Mouse (Mus musculus) gastrocnemius, adult 8-10 months (tissue): Measurements from ENCODE around the gene Gps2. TPM values are rescaled to one million over a fixed set of nuclear protein-coding genes. Genes with fewer than 3 reads are reported as not detected.

Experiments
- DNase-seq, 2 experiments: peaks; one replicate each; pipeline ENCODE4 v3.0.0; 2022; ENCODE audit warnings: low spot score in 2 of 2
- total RNA-seq, 4 experiments: library from RNA; stranded (reverse); gene quantifications; 2 replicates each; pipeline ENCODE4 v1.2.4; 2022

The Gps2 gene
- total RNA-seq, 4 experiments from 2014 or later: 38.6 to 53.2 (median 50.3) TPM

- DNase-seq: no peak
Measured at GRCm38 (mm10) chr11:69886907-69887635, 26.6 kb upstream of the Gps2 start.

- DNase-seq: no peak
Measured at GRCm38 (mm10) chr11:69891482-69891881, 22.2 kb upstream of the Gps2 start.

GRCm38 (mm10) chr11:69894671-69895070 is 19.0 kb upstream of the Gps2 start:
- DNase-seq: no peak

DNA sequence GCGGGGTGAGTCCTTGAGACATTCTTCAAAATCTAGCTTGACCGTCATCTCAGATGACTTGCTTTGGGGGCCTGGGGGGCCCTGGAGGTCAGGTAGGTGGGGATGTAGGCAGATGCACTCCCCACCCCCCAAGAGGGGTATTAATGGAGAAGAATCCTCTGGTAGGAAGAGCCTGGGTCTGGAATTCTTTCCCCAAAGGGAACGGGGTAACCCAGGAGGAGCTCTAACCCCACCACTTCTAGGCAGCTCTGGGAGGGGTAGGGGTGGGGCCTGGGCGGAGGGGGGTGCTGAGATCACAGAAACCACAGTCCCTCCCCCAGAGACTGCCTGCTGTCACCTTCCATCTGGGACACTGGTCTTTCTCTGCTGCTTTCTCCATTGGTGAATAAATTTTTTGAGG is 18.4 kb upstream of the Gps2 start, which contains the start of gene Acap1:
Gene Acap1, minus strand, starts transcription at position 249 of the 400 bp plus-strand sequence.
- no peak for DNase-seq

- DNase-seq: no peak
Measured at GRCm38 (mm10) chr11:69899870-69900269, 13.8 kb upstream of the Gps2 start.

DNA sequence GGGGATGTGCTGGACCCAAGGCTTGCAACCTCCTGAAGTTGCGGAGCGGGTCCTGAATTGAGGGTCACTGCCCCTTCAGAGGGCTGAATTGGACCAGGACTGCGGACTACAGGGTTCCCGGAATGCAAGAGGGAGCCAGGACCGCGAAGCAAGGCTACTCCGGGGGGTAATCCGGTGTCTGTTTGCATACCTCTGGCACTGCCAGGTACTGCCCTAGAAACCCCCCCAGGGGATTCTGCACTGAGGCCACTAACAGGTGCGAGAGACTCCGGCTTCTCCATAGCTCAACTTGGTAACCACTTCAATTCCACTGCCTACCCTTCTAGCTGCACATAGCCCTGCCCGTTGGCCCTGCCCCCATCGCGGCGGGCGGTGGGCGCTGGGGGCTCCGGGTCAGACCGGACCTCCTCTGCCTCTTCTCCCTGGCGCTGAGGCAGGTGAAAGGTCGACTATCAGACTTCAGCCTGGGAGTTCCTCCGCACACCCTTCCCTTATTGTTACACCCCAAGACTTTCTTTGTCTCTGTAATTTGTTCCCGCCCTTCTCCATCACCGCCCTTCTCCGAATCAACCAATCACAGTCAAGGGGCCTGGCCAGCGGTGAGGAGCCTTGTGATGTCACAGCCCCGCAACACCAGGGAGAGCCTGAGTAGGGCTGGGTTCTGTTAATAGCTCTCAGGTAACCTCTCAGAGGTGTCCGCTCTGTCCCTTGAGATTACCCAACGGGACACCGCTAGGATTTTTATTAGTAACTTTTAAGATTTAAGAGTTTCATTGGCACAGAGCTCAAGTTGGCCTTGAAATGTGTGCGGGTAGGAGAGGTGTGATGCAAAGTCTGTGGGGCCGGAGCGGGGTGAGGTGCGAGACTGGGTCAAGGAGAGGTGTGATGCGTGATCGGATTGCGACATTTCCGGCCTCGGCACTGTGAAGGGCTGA is 12.9 kb upstream of the Gps2 start, which contains the start of the genes 2810408A11Rik and Neurl4:
Gene 2810408A11Rik, minus strand, starts transcription at position 517 of the 935 bp plus-strand sequence.
Gene Neurl4, plus strand, starts transcription at position 602 of the 935 bp plus-strand sequence.
- peak; percentile 75 to 81 for DNase-seq

GRCm38 (mm10) chr11:69901406-69901846 is 12.3 kb upstream of the Gps2 start:
- DNase-seq: peak; percentile 88 to 96

DNA sequence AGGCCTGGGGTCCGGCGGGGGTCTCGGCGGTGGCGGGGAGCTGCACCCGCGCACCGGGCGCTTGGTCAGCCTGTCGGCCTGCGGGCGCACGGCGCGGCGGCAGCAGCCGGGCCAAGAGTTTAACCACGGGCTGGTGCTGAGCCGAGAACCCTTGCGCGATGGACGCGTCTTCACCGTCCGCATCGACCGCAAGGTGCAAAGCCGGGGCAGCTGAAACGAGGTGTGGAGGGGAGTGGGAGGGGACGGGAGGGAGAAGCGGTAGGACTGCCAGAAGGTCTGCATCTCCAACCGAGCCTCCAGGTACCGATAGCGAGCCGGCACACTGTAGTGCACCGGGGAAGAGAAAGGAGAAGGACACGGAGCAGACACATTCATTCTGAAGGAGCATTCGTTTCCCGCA is 11.7 kb upstream of the Gps2 start:
- DNase-seq: no peak

- no peak for DNase-seq
Measured at GRCm38 (mm10) chr11:69902972-69903371, 10.7 kb upstream of the Gps2 start.

GRCm38 (mm10) chr11:69904311-69904710 is 9.4 kb upstream of the Gps2 start:
- DNase-seq: no peak

- DNase-seq: no peak
Measured at GRCm38 (mm10) chr11:69908645-69909044, 5.0 kb upstream of the Gps2 start.

DNA sequence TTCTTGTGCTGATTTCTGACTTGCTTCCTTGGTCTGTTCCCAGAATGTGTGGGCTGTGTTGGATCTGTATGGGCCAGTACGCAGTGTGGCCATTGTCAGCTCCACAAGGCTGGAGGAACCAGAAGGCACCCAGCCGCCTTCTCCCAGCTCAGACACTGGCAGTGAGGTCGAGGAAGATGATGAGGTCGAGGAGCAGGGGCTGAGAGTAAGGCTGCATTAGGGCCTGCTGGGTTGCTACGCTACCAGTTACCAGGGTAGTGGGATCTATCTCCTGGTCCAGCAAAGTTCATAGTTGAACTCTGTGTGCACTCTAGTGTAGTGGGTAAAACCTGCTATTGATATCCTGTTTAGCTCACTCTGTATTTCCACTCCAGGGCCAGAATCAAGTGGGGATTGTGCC is 4.5 kb upstream of the Gps2 start:
- DNase-seq: no peak

DNA sequence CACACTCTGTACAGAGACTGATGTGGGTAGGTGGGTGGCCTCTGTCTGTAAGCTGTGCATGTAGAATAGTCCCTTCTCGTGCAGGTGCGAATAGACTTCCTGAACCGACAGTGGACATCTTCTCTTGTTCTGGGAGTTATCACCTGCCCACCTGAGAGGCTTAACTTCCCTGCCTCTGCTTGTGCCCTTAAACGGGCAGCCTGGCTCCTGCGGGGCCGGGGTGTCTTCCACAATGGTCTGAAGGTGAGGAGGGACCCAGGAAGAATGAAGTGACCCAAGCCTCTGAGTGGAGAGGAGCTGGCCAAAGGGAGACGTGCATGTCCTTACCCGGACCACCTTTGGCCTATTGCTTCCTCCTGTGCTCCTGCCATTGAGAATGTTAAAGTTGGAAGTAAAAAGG is 3.5 kb upstream of the Gps2 start:
- DNase-seq: no peak

DNA sequence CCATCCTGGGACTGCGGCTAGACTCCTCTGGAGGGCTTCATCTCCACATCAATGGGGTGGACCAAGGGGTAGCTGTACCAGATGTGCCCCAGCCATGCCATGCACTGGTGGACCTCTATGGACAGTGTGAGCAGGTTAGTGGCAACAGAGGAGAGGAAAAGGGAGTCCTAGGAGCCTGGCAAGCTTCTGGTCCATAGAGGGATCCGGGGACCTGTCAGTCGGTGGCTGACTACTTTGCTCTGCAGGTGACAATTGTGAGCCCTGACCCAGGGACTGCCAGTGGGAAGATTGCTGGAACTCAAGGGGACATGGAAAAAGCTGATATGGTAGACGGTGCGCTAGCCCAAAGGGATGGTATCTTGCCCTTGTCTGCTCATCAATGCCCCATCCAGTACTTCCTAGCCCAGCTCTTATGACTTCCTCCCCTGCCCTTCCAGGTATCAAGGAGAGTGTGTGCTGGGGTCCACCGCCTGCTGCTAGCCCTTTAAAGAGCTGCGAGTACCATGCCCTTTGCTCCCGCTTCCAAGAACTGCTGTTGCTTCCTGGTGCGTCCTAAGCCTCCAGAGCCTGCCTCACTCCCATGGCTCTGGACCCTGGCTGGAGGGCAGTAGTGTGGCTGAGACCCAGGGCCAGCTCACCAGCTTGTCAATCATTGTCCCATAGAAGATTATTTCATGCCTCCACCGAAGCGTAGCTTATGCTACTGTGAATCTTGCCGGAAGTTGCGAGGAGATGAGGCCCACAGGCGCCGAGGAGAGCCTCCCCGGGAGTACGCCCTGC is 2.7 kb upstream of the Gps2 start:
- no peak for DNase-seq

DNA sequence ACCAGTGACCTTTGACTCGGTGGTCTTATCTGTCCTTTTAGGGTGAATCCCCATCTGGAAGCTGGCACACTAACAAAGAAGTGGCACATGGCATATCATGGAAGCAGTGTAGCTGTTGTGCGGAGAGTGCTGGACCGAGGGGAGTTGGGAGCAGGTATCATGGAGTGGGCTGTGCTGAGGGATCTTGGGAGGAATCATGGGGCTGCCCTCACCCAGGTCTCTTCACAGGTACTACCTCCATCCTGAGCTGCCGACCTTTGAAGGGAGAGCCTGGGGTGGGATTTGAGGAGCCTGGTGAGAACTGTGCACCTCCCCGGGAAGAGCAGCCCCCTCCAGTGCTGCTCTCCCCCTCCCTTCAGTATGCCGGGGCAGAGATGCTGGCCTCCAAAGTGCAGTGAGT is 2.0 kb upstream of the Gps2 start:
- no peak for DNase-seq

GRCm38 (mm10) chr11:69912716-69913530 is 765 bp upstream of the Gps2 start:
- DNase-seq: no peak

- no peak for DNase-seq
Measured at GRCm38 (mm10) chr11:69914372-69914764, 680 bp downstream of the Gps2 start.

GRCm38 (mm10) chr11:69914917-69915430 is 1.3 kb downstream of the Gps2 start:
- no peak for DNase-seq

DNA sequence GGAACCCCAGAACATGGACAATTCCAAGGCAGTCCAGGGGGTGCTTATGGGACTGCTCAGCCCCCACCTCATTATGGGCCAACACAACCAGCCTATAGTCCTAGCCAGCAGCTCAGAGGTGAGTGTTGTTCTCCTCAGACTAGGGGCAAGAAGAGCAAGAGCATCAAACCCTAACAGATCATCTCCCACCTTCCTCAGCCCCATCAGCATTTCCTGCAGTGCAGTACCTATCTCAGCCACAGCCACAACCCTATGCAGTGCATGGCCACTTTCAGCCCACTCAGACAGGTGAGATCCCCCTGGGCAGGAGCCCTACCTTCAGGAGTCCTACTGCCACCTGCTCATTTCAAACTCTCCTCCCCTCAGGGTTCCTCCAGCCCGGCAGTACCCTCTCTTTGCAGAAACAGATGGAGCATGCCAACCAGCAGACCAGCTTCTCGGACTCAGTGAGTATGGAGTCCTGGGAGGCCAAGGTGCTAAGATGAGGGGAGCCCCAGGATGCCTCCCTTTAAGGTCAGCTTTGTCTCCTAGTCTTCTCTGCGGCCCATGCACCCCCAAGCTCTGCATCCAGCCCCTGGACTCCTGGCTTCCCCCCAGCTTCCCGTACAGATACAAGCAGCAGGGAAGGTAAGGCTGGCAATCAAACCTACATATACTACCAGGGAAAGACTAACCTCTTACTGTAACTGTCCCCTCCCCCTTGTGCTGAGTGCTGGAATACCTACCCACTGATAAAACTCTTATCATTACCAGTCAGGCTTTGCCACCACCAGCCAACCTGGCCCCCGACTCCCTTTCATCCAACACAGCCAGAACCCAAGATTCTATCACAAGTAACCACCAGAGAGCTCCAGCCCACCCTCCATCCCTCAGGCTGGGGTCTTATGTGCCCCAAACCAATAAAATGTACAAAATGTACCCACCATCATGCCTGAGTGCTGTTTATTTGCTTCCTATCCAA is 2.3 kb downstream of the Gps2 start:
- DNase-seq: no peak
